Mouse (Mus musculus) neural tube, embryonic 15.5 days (tissue): ENCODE measurements at regions not wholly inside any gene's neighbourhood (a gene's known extent, or its start where the extent isn't known, plus 50 kb on each side); places are given as distances from the start of the nearest gene placed in this dataset.

ENCODE experiments used
- ATAC-seq: fragments of 200-750 bp; cut with Nextera tagmentation; 2 replicates; pipeline ENCODE4 v1.8.0; 2017; ENCODE audit warnings: mild to moderate bottlenecking, moderate TSS enrichment, moderate library complexity; ENCODE audit not compliant: low FRiP score
- H3K27ac ChIP-seq: fragments of 300-500 bp; sonication (generic); replicated peaks from 2 replicates; pipeline ENCODE4 v1.5.1; 2015; ENCODE audit warnings: mild to moderate bottlenecking, inconsistent platforms
- H3K27me3 ChIP-seq: fragments of 300-500 bp; sonication (generic); replicated peaks from 2 replicates; pipeline ENCODE4 v1.6.1; 2015; ENCODE audit warnings: inconsistent platforms
- H3K36me3 ChIP-seq: fragments of 300-500 bp; sonication (generic); 2 replicates; pipeline ENCODE4 v1.6.1; 2015; ENCODE audit warnings: inconsistent platforms
- H3K4me1 ChIP-seq: fragments of 300-500 bp; sonication (generic); 2 replicates; pipeline ENCODE4 v1.6.1; 2015; ENCODE audit warnings: inconsistent platforms
- H3K4me2 ChIP-seq: fragments of 300-500 bp; sonication (generic); 2 replicates; pipeline ENCODE4 v1.6.1; 2015; ENCODE audit warnings: inconsistent platforms, mild to moderate bottlenecking, moderate library complexity
- H3K4me3 ChIP-seq: fragments of 300-500 bp; sonication (generic); replicated peaks from 2 replicates; pipeline ENCODE4 v1.5.1; 2015; ENCODE audit warnings: mild to moderate bottlenecking, inconsistent platforms
- H3K9ac ChIP-seq: fragments of 300-500 bp; sonication (generic); replicated peaks from 2 replicates; pipeline ENCODE4 v1.6.1; 2015; ENCODE audit warnings: mild to moderate bottlenecking, inconsistent platforms
- H3K9me3 ChIP-seq: fragments of 300-500 bp; sonication (generic); replicated peaks from 2 replicates; pipeline ENCODE4 v1.6.1; 2016; ENCODE audit warnings: inconsistent platforms
- WGBS: fragments of 180-500 bp; shearing (Covaris S2); methylation state at CpG from one replicate; pipeline ENCODE4 v1.1.7; 2015; ENCODE audit warnings: mixed read lengths; 5-methylcytosine and 5-hydroxymethylcytosine counted together

DNA sequence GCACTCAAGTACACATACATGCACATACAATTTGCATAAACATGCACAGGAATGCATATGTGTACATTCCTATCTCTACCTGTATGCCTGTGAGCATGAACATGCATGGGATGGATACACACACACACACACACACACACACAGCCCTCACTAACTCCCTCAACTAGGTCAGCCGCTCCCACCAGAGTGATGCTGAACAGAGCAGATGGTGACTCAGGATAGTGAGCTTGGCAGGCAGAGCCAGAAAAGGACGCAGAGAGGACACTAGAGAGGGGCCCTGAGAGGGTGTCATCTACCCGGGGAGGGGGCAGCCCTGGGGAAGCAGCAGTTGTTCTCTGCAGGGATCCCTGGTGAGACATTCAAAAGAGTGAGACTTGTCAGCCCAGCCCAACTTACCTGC, 85.6 kb upstream of the Nectin1 start:
- no peak overlapping the region for H3K9ac ChIP-seq
- 0 out of 2 replicates have a peak, but pooled peaks cover 2% of the 10 kb centered on the region for H3K4me1 ChIP-seq
- no peak overlapping the region for H3K4me3 ChIP-seq
- no peak overlapping the region for H3K27ac ChIP-seq
- no peak for ATAC-seq
- H3K4me2 ChIP-seq = no peak overlapping the region
- no peaks in the 10 kb centered on the region for H3K9me3 ChIP-seq
- no peaks in the 10 kb centered on the region for H3K27me3 ChIP-seq
- H3K36me3 ChIP-seq = no peaks in the 10 kb centered on the region
- 79% methylated on average over 3 of the region's 3 CpGs for WGBS

DNA sequence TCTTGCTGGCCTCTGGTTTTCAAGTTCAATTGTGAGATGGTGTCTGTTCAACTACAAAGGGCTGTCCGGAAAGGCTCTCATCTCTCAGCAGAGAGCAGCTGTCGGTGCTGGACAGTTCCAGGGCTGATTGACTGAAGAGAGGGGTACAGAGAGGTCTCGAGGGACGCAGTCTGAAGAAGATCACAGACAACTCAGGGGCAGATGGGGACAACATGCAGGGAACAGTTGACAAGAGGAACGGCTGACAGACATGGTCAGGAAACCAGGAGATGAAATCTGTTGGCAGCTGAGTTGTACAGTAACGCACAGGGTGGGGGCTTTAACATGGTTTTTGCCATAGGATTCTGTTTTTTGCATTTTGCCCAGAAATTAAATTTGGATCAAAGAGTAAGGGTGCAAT, 84.5 kb upstream of the Nectin1 start:
- H3K9me3 ChIP-seq = no peaks in the 10 kb centered on the region
- 72% methylated on average over 6 of the region's 6 CpGs for WGBS
- ATAC-seq = no peak
- no peak overlapping the region for H3K27ac ChIP-seq
- H3K27me3 ChIP-seq = no peaks in the 10 kb centered on the region
- no peak overlapping the region for H3K4me3 ChIP-seq
- no peaks in the 10 kb centered on the region for H3K36me3 ChIP-seq
- H3K4me2 ChIP-seq = no peak overlapping the region
- H3K9ac ChIP-seq = no peak overlapping the region
- 0 out of 2 replicates have a peak, but pooled peaks cover 2% of the 10 kb centered on the region for H3K4me1 ChIP-seq

DNA sequence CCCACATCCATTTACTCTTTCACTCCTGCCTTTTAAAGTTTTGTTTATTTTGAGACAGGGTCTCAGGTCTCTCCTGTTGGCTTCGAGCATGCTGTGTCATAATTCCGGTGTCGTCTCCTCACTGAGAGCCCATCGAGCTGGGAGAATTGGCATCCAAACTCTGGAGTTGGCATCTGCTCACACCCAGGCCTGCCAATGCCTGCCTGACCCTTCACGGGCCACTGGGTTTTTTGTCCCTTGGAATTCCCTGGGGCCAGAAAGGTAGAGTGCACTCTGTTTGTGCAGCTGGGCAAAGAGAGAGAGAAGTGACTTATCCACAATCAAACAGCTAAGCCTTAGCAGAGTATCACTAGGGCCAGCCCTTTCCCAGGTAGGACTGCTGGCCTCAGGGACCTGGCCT, 83.6 kb upstream of the Nectin1 start:
- Histone ChIP-seq H3K36me3 (no peaks in the 10 kb centered on the region), H3K9ac (no peak overlapping the region), H3K4me2 (no peak overlapping the region), H3K4me1 (0 out of 2 replicates have a peak, but pooled peaks cover 2% of the 10 kb centered on the region), H3K4me3 (no peak overlapping the region), H3K27ac (no peak overlapping the region), H3K27me3 (no peaks in the 10 kb centered on the region), H3K9me3 (no peaks in the 10 kb centered on the region)
- whole genome bisulfite sequencing = 77% methylated on average over 5 of the region's 5 CpGs
- ATAC-seq = no peak

DNA sequence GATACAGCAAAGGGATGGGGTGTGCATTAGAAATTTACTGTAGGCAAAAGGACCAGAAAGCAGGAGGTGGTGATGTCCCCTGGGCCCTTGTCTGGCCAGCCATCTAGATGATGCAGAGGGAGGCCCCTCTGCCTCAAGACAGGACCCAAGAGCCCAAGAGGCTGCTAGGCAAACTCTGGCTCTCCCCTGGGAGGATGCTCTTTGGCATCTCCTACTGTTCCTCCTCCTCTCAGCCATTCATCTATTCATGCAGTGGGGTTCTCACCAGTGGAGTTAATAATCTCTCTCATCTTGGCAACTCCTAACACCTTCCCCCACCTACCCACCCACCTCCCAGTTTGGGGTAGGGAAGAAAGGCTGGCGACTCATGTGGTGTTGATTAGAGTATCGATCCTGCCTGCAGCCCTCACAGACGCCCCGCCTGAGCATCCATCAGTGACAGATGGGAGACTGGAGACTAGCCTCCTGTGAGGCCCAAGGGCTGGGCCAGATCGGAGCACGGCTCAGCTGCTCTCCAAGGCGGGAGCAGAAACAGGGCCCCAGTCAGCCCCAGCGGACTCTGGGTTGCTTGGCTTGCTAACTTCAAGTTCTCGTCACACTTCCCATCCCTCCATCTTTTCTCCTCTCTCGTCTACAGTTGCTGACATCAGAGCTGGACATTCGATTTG, 82.8 kb upstream of the Nectin1 start:
- Histone ChIP-seq H3K27me3 (no peaks in the 10 kb centered on the region), H3K4me3 (no peak overlapping the region), H3K36me3 (no peaks in the 10 kb centered on the region), H3K4me1 (0 out of 2 replicates have a peak, but pooled peaks cover 2% of the 10 kb centered on the region), H3K4me2 (no peak overlapping the region), H3K9ac (no peak overlapping the region), H3K9me3 (no peaks in the 10 kb centered on the region), H3K27ac (no peak overlapping the region)
- WGBS = 54% methylated on average over 11 of the region's 11 CpGs
- ATAC-seq = no peak

DNA sequence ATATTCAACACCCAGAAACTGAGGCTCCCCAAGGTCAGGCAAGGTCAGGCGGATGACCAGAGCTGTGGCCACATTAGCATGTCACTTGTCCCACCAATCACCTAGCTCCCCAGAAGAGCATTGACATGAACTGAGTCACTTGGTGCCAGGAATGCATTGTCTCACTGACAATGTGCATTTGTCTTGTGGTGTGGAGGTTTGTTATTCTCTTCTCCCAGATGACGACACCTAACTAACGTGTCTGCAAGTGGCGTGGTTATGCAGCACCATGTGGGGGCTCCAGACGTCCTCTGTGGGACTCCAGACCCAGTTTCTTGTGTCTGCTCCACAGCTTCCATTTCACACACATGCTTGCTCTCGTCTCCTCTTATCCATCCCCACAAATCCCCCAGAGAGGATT, 82.1 kb upstream of the Nectin1 start:
- no peak overlapping the region for H3K4me3 ChIP-seq
- H3K4me1 ChIP-seq = 0 out of 2 replicates have a peak, but pooled peaks cover 2% of the 10 kb centered on the region
- H3K4me2 ChIP-seq = no peak overlapping the region
- no peak for ATAC-seq
- no peaks in the 10 kb centered on the region for H3K27me3 ChIP-seq
- H3K9ac ChIP-seq = no peak overlapping the region
- H3K27ac ChIP-seq = no peak overlapping the region
- no peaks in the 10 kb centered on the region for H3K9me3 ChIP-seq
- no peaks in the 10 kb centered on the region for H3K36me3 ChIP-seq
- WGBS = 56% methylated on average over 6 of the region's 6 CpGs

DNA sequence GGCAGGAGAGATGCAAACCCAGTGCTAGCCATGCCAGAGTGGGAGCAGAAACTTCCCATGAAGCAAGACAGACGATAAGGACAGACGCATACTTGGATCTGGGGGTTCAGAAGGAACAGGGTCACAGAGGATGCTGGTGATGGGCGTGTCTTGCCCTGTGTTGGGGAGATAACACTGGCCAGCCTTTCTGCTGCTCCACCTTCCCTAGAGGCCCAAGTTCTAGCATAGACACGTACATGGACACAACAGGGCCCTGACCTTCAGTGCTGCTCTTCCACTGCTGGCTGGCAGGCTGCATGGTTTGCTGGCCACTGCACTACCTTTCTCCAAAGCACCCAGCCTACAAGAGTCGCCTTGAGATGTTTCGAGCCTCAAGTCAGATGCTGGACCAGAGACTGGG, 76.4 kb upstream of the Nectin1 start:
- Histone ChIP-seq H3K9me3 (no peaks in the 10 kb centered on the region), H3K27ac (no peak overlapping the region), H3K4me3 (no peak overlapping the region), H3K27me3 (no peaks in the 10 kb centered on the region; the same call in 1 of the 2 replicates), H3K9ac (no peak overlapping the region), H3K36me3 (no peaks in the 10 kb centered on the region), H3K4me2 (no peak overlapping the region), H3K4me1 (0 out of 2 replicates have a peak, but pooled peaks cover 5% of the 10 kb centered on the region)
- ATAC-seq = no peak
- 93% methylated on average over 6 of the region's 6 CpGs for WGBS

DNA sequence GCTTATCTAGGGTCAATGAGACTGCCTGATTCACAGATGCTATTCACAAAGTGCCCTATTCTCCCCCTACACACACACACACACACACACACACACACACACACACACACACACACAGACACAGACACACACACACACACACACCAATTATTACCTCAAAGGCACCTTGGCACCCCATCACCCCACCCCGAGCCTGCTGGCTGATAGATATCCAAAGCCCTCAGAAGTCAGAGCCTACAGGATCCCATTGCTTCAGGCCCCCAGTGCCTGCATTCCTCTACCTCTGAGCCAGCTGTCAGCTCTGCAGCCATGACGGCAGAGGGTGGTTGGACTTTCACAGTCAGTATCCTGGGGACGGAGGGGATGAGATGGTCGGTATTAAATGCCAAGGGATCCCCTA, 75.8 kb upstream of the Nectin1 start:
- H3K4me3 ChIP-seq = no peak overlapping the region
- no peak overlapping the region for H3K27ac ChIP-seq
- H3K36me3 ChIP-seq = no peaks in the 10 kb centered on the region
- 0 out of 2 replicates have a peak, but pooled peaks cover 5% of the 10 kb centered on the region for H3K4me1 ChIP-seq
- H3K27me3 ChIP-seq = no peaks in the 10 kb centered on the region; the same call in 1 of the 2 replicates
- no peaks in the 10 kb centered on the region for H3K9me3 ChIP-seq
- H3K9ac ChIP-seq = no peak overlapping the region
- no peak for ATAC-seq
- H3K4me2 ChIP-seq = no peak overlapping the region
- 77% methylated on average over 4 of the region's 4 CpGs for WGBS

DNA sequence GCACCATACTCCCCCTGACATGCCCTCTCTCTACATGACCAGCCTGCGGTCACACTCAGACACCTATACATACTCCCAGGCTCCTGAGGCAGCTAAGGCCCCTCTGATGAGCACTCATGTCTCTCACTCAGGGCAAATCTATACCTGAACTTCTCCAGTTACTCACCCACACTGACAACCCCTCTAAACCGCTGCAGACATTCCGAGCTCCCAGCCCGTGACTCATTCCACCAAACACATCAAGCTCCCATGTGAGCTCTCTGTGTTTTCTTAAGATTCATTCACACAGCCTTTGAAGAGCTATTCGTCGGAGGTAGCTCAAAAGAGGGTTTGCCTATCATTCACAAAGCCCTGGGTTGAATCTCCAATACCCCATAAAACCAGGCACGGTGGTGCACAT, 75.1 kb upstream of the Nectin1 start:
- Histone ChIP-seq H3K4me2 (no peak overlapping the region), H3K9me3 (no peaks in the 10 kb centered on the region), H3K4me1 (0 out of 2 replicates have a peak, but pooled peaks cover 5% of the 10 kb centered on the region), H3K4me3 (no peak overlapping the region), H3K27me3 (no peaks in the 10 kb centered on the region; the same call in 1 of the 2 replicates), H3K27ac (no peak overlapping the region), H3K9ac (no peak overlapping the region), H3K36me3 (no peaks in the 10 kb centered on the region)
- no peak for ATAC-seq
- 65% methylated on average over 7 of the region's 7 CpGs for whole genome bisulfite sequencing

DNA sequence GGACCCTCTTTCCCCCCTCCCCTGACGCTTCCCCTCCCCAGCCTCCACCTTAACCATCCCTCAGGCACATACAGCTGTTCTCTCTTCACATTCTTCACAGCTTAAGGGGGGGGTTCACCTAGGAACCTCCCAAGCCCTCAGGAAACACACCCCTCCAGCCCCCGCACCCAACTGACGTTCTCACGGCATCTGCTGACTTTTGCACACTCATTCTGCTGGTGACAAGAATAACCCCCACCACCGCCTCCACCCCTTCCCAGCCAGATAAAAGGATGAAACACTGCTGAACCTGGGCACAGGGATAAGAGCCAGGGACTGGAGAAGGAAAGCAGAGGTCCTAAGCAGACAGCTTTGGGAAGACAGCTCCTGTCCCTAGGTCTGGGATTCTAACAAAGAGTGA, 73.2 kb upstream of the Nectin1 start:
- 84% methylated on average over 5 of the region's 5 CpGs for WGBS
- ATAC-seq = no peak
- H3K4me1 ChIP-seq = 0 out of 2 replicates have a peak, but pooled peaks cover 5% of the 10 kb centered on the region

DNA sequence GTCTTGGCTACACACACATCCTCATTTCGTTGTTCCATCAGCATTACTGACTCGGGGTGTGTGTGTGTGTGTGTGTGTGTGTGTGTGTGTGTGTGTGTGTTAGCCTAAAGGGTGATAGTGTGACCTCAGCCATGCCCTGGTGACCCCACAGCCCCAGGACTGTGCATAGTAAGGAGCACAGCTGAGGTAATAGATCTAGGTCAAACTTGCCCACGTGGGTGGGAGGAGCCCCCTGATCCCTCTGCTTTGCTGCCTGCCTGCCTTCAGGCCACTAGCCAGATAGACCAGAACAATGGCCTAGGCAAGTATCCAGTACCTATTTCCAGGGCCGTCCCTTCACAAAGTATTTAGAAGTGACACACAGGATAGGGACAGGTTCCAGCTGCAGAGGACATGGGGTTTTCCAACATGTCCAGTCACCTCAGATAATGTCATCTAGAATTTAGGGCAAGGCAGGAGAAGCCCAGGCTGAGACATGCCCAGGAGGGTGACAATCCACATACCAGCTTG, 70.6 kb upstream of the Nectin1 start:
- Histone ChIP-seq H3K9ac (no peak overlapping the region), H3K27ac (no peak overlapping the region), H3K4me2 (no peak overlapping the region), H3K27me3 (no peaks in the 10 kb centered on the region; the same call in 1 of the 2 replicates), H3K4me1 (0 out of 2 replicates have a peak, but pooled peaks cover 5% of the 10 kb centered on the region), H3K9me3 (no peaks in the 10 kb centered on the region), H3K4me3 (no peak overlapping the region), H3K36me3 (no peaks in the 10 kb centered on the region)
- 61% methylated on average over 4 of the region's 4 CpGs for WGBS
- no peak for ATAC-seq

More for the DNA sequence above, 73.2 kb upstream of the Nectin1 start:
- Histone ChIP-seq H3K9me3 (no peaks in the 10 kb centered on the region), H3K36me3 (no peaks in the 10 kb centered on the region), H3K27ac (no peak overlapping the region), H3K9ac (no peak overlapping the region), H3K27me3 (no peaks in the 10 kb centered on the region; the same call in 1 of the 2 replicates), H3K4me3 (no peak overlapping the region), H3K4me2 (no peak overlapping the region)

DNA sequence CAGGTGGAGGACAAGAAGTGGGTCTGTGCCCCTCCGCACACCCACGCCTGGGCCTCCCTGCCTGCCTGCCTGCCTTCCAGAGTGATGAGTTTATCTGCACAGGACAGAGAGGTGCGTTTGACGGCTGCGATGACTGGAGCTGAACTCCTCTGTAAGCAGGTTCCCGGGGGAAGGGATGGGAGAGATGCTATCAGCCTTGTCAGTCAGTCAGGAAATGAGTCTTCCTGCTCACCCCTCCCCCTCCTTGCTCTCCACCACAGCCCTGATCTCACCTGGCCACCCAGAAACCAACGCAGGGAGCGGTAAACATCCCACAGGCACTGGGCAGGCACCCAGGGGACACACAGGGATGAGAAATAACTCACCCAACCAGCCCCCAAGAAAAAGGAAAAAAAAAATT, 69.5 kb upstream of the Nectin1 start:
- Histone ChIP-seq H3K9ac (no peak overlapping the region), H3K27me3 (no peaks in the 10 kb centered on the region; the same call in none of the 2 replicates), H3K36me3 (no peaks in the 10 kb centered on the region), H3K27ac (no peak overlapping the region), H3K4me3 (no peak overlapping the region), H3K9me3 (no peaks in the 10 kb centered on the region), H3K4me2 (no peak overlapping the region), H3K4me1 (peaks cover 11% of the 10 kb centered on the region; the same call in 1 of the 2 replicates)
- ATAC-seq = no peak
- 52% methylated on average over 8 of the region's 8 CpGs for WGBS

DNA sequence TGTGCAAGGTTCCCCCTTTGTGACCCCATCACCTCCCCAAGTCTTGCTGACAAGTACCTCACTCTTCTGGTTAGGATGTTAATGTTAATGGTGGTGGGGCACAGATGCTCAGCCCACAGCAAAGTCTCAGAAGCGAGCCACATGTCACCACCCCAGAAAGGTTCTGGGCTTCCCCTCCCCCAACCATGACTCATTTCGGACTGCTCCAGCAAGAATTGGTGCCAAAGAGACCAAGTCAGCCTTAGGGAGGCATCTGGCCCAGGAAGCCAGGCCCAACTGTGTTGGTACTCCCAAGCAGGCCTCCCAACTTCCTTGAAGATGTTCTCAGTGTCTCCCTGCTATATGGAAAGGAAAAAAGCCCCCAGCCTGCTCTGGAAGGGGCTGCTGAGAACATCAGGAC, 67.8 kb upstream of the Nectin1 start:
- no peak for ATAC-seq
- peaks cover 8% of the 10 kb centered on the region; the same call in 1 of the 2 replicates for H3K4me1 ChIP-seq
- H3K36me3 ChIP-seq = no peaks in the 10 kb centered on the region
- no peaks in the 10 kb centered on the region; the same call in none of the 2 replicates for H3K27me3 ChIP-seq
- H3K4me3 ChIP-seq = no peak overlapping the region
- no peak overlapping the region for H3K9ac ChIP-seq
- H3K27ac ChIP-seq = no peak overlapping the region
- WGBS = 81% methylated on average over 2 of the region's 2 CpGs
- H3K4me2 ChIP-seq = no peak overlapping the region
- no peaks in the 10 kb centered on the region for H3K9me3 ChIP-seq
